Mouse (Mus musculus): ENCODE results near the gene Prl. TPM values are rescaled to one million over a fixed set of nuclear protein-coding genes. Genes with fewer than 3 reads are reported as not detected.

Gene Prl
- polyA plus RNA-seq, 1 experiment from 2014 or later: not detected

Other genes starting within 250 kb of the Prl start
- gene Prl3d1, start 36.6 kb downstream of the Prl start, polyA plus RNA-seq (2016; fragmentation: Nextera tagmentation; extraction: Ambion mirVana): not detected in 2 replicates
- not detected in 2 replicates for gene Prl3d2, start 64.1 kb downstream of the Prl start, polyA plus RNA-seq (2016; fragmentation: Nextera tagmentation; extraction: Ambion mirVana)
- gene Prl3d3, start 99.2 kb downstream of the Prl start, polyA plus RNA-seq (2016; fragmentation: Nextera tagmentation; extraction: Ambion mirVana): not detected in 2 replicates
- not detected in 2 replicates for gene Prl3c1, start 139.1 kb downstream of the Prl start, polyA plus RNA-seq (2016; fragmentation: Nextera tagmentation; extraction: Ambion mirVana)
- 0.29 TPM in 1 of 2 replicates, not detected in the other for gene Prl3b1, start 184.3 kb downstream of the Prl start, polyA plus RNA-seq (2016; fragmentation: Nextera tagmentation; extraction: Ambion mirVana)
- not detected in 2 replicates for gene Prl3a1, start 201.9 kb downstream of the Prl start, polyA plus RNA-seq (2016; fragmentation: Nextera tagmentation; extraction: Ambion mirVana)

All from forebrain, embryonic 12.5 days (tissue).